Comparison of ENCODE assay signal across 9 mouse cellular contexts in the genomic region with DNA sequence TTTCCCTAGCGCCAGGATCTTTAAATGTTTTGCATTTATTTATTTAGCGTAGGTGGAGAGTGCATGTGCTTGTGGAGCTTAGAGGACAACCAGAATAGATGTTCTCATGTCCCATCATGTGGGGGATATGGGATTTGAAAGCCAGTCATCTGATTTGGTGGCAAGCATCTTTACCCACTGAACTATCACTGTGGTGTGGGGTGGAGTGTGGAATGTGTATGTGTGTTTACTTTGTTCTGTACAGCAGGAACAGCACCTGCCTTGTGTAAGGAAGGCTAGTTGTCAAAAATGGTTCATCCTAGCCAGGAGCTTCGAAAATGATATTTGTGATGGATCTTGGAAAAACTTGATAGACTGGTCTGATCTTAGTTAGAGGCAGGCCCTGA. TPM values are rescaled to one million over a fixed set of nuclear protein-coding genes. Genes with fewer than 3 reads are reported as not detected.
DNase-seq lines count a peak whose midpoint lies in the region; ATAC-seq lines count a peak whose summit lies in the region.
"Had no signal": no experiment of that assay in that cellular context is flagged by ENCODE, and none has a peak within 500 bp of the region (broad histone marks: within the 10 kb centered on the region; RNA-seq: fewer than 3 reads in every experiment).

No protein-coding gene starts in this region.

- peak overlapping the region; percentile 84 for H3K4me2 ChIP-seq in heart, embryonic 16.5 days (ENCODE audit: low read depth, low read length)
- peak overlapping the region; percentile 64 for H3K4me2 ChIP-seq in hindbrain, embryonic 11.5 days (replicated peaks; ENCODE audit: low read depth, low read length)

- H3K4me1 ChIP-seq in heart, embryonic 16.5 days (ENCODE audit: control insufficient read depth, insufficient read depth, low read length): peaks cover 14% of the 10 kb centered on the region
- H3K4me1 ChIP-seq in hindbrain, embryonic 11.5 days (replicated peaks; ENCODE audit: control insufficient read depth, insufficient read depth, low read length): no peaks in the 10 kb centered on the region; the same call in 1 of the 2 replicates

- peak overlapping the region; percentile 91 for H3K9ac ChIP-seq in heart, embryonic 16.5 days (ENCODE audit: low read length)
- peak overlapping the region; percentile 47 for H3K9ac ChIP-seq in hindbrain, embryonic 11.5 days (ENCODE audit: low read depth, low read length)

- peak overlapping the region; percentile 79 for H3K4me3 ChIP-seq in heart, embryonic 16.5 days (ENCODE audit: low read length)
- peak overlapping the region; percentile 72 for H3K4me3 ChIP-seq in hindbrain, embryonic 11.5 days (ENCODE audit: low read depth, low read length)

- peak overlapping the region; percentile 87 for H3K27ac ChIP-seq in heart, embryonic 16.5 days (ENCODE audit: low read length)
- peak overlapping the region; percentile 56; the same call in 1 of the 2 replicates for H3K27ac ChIP-seq in hindbrain, embryonic 11.5 days (ENCODE audit: low read depth, low read length)

- ATAC-seq in heart, embryonic 16.5 days (replicated peaks; ENCODE audit: extremely low read depth, insufficient read depth, low FRiP score): no peak
- peak; percentile 3 for ATAC-seq in activated CD4-positive, CD25-positive, alpha-beta regulatory T cell, adult 4 months
- peak; percentile 30 for ATAC-seq in hindbrain, embryonic 11.5 days (ENCODE audit: low FRiP score)
- peak; percentile 7; the same call in 1 of the 2 replicates for ATAC-seq in megakaryocyte progenitor cell, adult 5-6 weeks (replicated peaks; ENCODE audit: poor library complexity)

- no peaks in the 10 kb centered on the region; the same call in 1 of the 2 replicates for H3K36me3 ChIP-seq in heart, embryonic 16.5 days (ENCODE audit: control insufficient read depth, insufficient read depth)
- no peaks in the 10 kb centered on the region for H3K36me3 ChIP-seq in hindbrain, embryonic 11.5 days (ENCODE audit: control insufficient read depth, insufficient read depth, low read length)

- no peaks in the 10 kb centered on the region for H3K9me3 ChIP-seq in heart, embryonic 16.5 days (replicated peaks; ENCODE audit: control insufficient read depth, low read length)
- no peaks in the 10 kb centered on the region for H3K9me3 ChIP-seq in hindbrain, embryonic 11.5 days (ENCODE audit: control insufficient read depth, low read length)

- DNase-seq in heart, adult 8-10 months (ENCODE audit: low spot score): no peak
- no peak for DNase-seq in hindbrain, embryonic 11.5 days (ENCODE audit: low spot score)
- DNase-seq in gastrocnemius, adult 8-10 months (ENCODE audit: low spot score in 2 of 2): no peak
- DNase-seq in right cerebral cortex, adult 2 months (ENCODE audit: low spot score in 2 of 2): no peak
- no peak for DNase-seq in left cerebral cortex, adult 8-10 months (ENCODE audit: low spot score in 2 of 2)

- 16% methylated on average over 3 of the region's 3 CpGs for WGBS in heart, embryonic 16.5 days
- 17% methylated on average over 3 of the region's 3 CpGs for WGBS in hindbrain, embryonic 11.5 days

- H3K27me3 ChIP-seq in heart, embryonic 16.5 days (ENCODE audit: control insufficient read depth, insufficient read depth, low read length): no peaks in the 10 kb centered on the region
- H3K27me3 ChIP-seq in hindbrain, embryonic 11.5 days (ENCODE audit: control insufficient read depth, insufficient read depth, low read length): no peaks in the 10 kb centered on the region

RNA-seq across cellular contexts. Expression of a gene that starts 0.5 kb away (rescaled TPM):
- 23.5 and 23.7 TPM in 2 replicates for polyA plus RNA-seq in heart, embryonic 16.5 days (2015; fragmentation: Nextera tagmentation; extraction: Ambion mirVana)
- 10 to 100 TPM; 19.6 to 20.5 (median 19.9) TPM for total RNA-seq in heart, adult 8-10 months (2022)
- polyA plus RNA-seq in activated CD4-positive, CD25-positive, alpha-beta regulatory T cell, adult 4 months (2017; shearing (Covaris generic)): 10 to 100 TPM; 42.4 to 71.8 TPM
- 34.9 and 35.2 TPM in 2 replicates for polyA plus RNA-seq in hindbrain, embryonic 11.5 days (2014; fragmentation: Nextera tagmentation; extraction: Ambion mirVana)
- 12.3 and 13.9 TPM in 2 replicates for total RNA-seq in megakaryocyte progenitor cell, adult 5-6 weeks (2015)
- total RNA-seq in megakaryocyte progenitor cell, adult 5-6 weeks (2017): 5.8 and 9.4 TPM in 2 replicates
- 10 to 100 TPM; 17.3 to 19.3 (median 18.6) TPM for total RNA-seq in gastrocnemius, adult 8-10 months (2022)
- total RNA-seq in left cerebral cortex, adult 8-10 months (2022): 10 to 100 TPM; 23.1 to 26.2 (median 24.2) TPM

RNA-seq across cellular contexts. Expression of a gene that starts 24.4 kb away (rescaled TPM):
- polyA plus RNA-seq in heart, embryonic 16.5 days (2015; fragmentation: Nextera tagmentation; extraction: Ambion mirVana): not detected in 2 replicates
- not detected for total RNA-seq in heart, adult 8-10 months (2022)
- not detected for polyA plus RNA-seq in activated CD4-positive, CD25-positive, alpha-beta regulatory T cell, adult 4 months (2017; shearing (Covaris generic))
- not detected in 2 replicates for polyA plus RNA-seq in hindbrain, embryonic 11.5 days (2014; fragmentation: Nextera tagmentation; extraction: Ambion mirVana)
- total RNA-seq in megakaryocyte progenitor cell, adult 5-6 weeks (2015): not detected in 2 replicates
- total RNA-seq in megakaryocyte progenitor cell, adult 5-6 weeks (2017): not detected in 2 replicates
- not detected for total RNA-seq in gastrocnemius, adult 8-10 months (2022)
- not detected for total RNA-seq in left cerebral cortex, adult 8-10 months (2022)
- total RNA-seq: left cerebral cortex, postnatal 36 days had no signal

RNA-seq across cellular contexts. Expression of a gene that starts 30.6 kb away (rescaled TPM):
- polyA plus RNA-seq in heart, embryonic 16.5 days (2015; fragmentation: Nextera tagmentation; extraction: Ambion mirVana): 0.13 TPM in 1 of 2 replicates, not detected in the other
- not detected for total RNA-seq in heart, adult 8-10 months (2022)
- polyA plus RNA-seq in activated CD4-positive, CD25-positive, alpha-beta regulatory T cell, adult 4 months (2017; shearing (Covaris generic)): not detected
- polyA plus RNA-seq in hindbrain, embryonic 11.5 days (2014; fragmentation: Nextera tagmentation; extraction: Ambion mirVana): 0.48 and 0.70 TPM in 2 replicates
- total RNA-seq in megakaryocyte progenitor cell, adult 5-6 weeks (2015): not detected in 2 replicates
- not detected in 2 replicates for total RNA-seq in megakaryocyte progenitor cell, adult 5-6 weeks (2017)
- total RNA-seq in gastrocnemius, adult 8-10 months (2022): not detected
- total RNA-seq in left cerebral cortex, adult 8-10 months (2022): under 1 TPM in 1 of 4 experiments, not detected in 3; 0.19 TPM
- total RNA-seq: left cerebral cortex, postnatal 36 days had no signal

RNA-seq across cellular contexts. Expression of a gene that starts 33.0 kb away (rescaled TPM):
- 5.8 and 6.1 TPM in 2 replicates for polyA plus RNA-seq in heart, embryonic 16.5 days (2015; fragmentation: Nextera tagmentation; extraction: Ambion mirVana)
- total RNA-seq in heart, adult 8-10 months (2022): under 1 TPM in 2 of 4 experiments, not detected in 2; 0.16 to 0.83 TPM
- polyA plus RNA-seq in activated CD4-positive, CD25-positive, alpha-beta regulatory T cell, adult 4 months (2017; shearing (Covaris generic)): under 1 TPM in 1 of 2 experiments, not detected in 1; 0.20 TPM
- polyA plus RNA-seq in hindbrain, embryonic 11.5 days (2014; fragmentation: Nextera tagmentation; extraction: Ambion mirVana): 6.6 and 6.7 TPM in 2 replicates
- total RNA-seq in megakaryocyte progenitor cell, adult 5-6 weeks (2015): 0.24 and 1.8 TPM in 2 replicates
- total RNA-seq in megakaryocyte progenitor cell, adult 5-6 weeks (2017): 1.1 and 2.3 TPM in 2 replicates
- not detected for total RNA-seq in gastrocnemius, adult 8-10 months (2022)
- total RNA-seq in left cerebral cortex, adult 8-10 months (2022): not detected
- total RNA-seq: left cerebral cortex, postnatal 36 days had no signal

RNA-seq across cellular contexts. Expression of a gene that starts 53.5 kb away (rescaled TPM):
- 0.11 TPM in 1 of 2 replicates, not detected in the other for polyA plus RNA-seq in heart, embryonic 16.5 days (2015; fragmentation: Nextera tagmentation; extraction: Ambion mirVana)
- under 1 TPM in 1 of 4 experiments, not detected in 3; 0.23 TPM for total RNA-seq in heart, adult 8-10 months (2022)
- not detected for polyA plus RNA-seq in activated CD4-positive, CD25-positive, alpha-beta regulatory T cell, adult 4 months (2017; shearing (Covaris generic))
- polyA plus RNA-seq in hindbrain, embryonic 11.5 days (2014; fragmentation: Nextera tagmentation; extraction: Ambion mirVana): not detected in 2 replicates
- total RNA-seq in megakaryocyte progenitor cell, adult 5-6 weeks (2015): not detected in 2 replicates
- not detected in 2 replicates for total RNA-seq in megakaryocyte progenitor cell, adult 5-6 weeks (2017)
- total RNA-seq in gastrocnemius, adult 8-10 months (2022): not detected
- under 1 TPM in 1 of 4 experiments, not detected in 3; 0.24 TPM for total RNA-seq in left cerebral cortex, adult 8-10 months (2022)
- total RNA-seq: left cerebral cortex, postnatal 36 days had no signal
